Mouse (Mus musculus): ENCODE data around the gene Gbx1. TPM values are rescaled to one million over a fixed set of nuclear protein-coding genes. Genes with fewer than 3 reads are reported as not detected.
A peak's percentile ranks its signal among the peaks of the same experiment; 100 is the strongest.

Gene Gbx1
- polyA plus RNA-seq, 1 experiment from 2014 or later: 0.02 TPM

- peaks cover 24% of the 10 kb centered on the region for H3K27me3 ChIP-seq
- H3K27ac ChIP-seq: no peak overlapping the region
- H3K4me1 ChIP-seq (replicated peaks): peaks cover 11% of the 10 kb centered on the region
These were observed 12.7 kb upstream of the Gbx1 start for GRCm38 (mm10) chr5:24539571-24540296.

GRCm38 (mm10) chr5:24537618-24538017 lies 10.6 kb upstream of the Gbx1 start:
- Histone ChIP-seq H3K4me3 (replicated peaks) (no peak overlapping the region), H3K27me3 (peaks cover 36% of the 10 kb centered on the region), H3K4me2 (no peak overlapping the region), H3K9ac (no peak overlapping the region), H3K4me1 (replicated peaks) (peaks cover 11% of the 10 kb centered on the region), H3K9me3 (replicated peaks) (no peaks in the 10 kb centered on the region), H3K27ac (no peak overlapping the region), H3K36me3 (no peaks in the 10 kb centered on the region)
- no peak for ATAC-seq (ENCODE audit: low read depth)
- DNase-seq: no peak
- 58% methylated on average over 16 of the region's 16 CpGs for WGBS (ENCODE audit: insufficient replicate concordance)

More at GRCm38 (mm10) chr5:24539571-24540296, 12.7 kb upstream of the Gbx1 start:
- no peak for DNase-seq
- Histone ChIP-seq H3K9me3 (replicated peaks) (no peaks in the 10 kb centered on the region), H3K9ac (no peak overlapping the region), H3K4me2 (no peak overlapping the region), H3K36me3 (no peaks in the 10 kb centered on the region), H3K4me3 (replicated peaks) (no peak overlapping the region)
- 62% methylated on average over 22 of the region's 22 CpGs for WGBS (ENCODE audit: insufficient replicate concordance)
- no peak for ATAC-seq (ENCODE audit: low read depth)

- Histone ChIP-seq H3K27me3 (peaks cover 46% of the 10 kb centered on the region), H3K9me3 (replicated peaks) (no peaks in the 10 kb centered on the region), H3K4me2 (no peak overlapping the region), H3K9ac (no peak overlapping the region), H3K27ac (no peak overlapping the region), H3K4me3 (replicated peaks) (no peak overlapping the region), H3K4me1 (replicated peaks) (peaks cover 11% of the 10 kb centered on the region), H3K36me3 (no peaks in the 10 kb centered on the region)
- 70% methylated on average over 5 of the region's 5 CpGs for WGBS (ENCODE audit: insufficient replicate concordance)
- DNase-seq: no peak
- no peak for ATAC-seq (ENCODE audit: low read depth)
These were observed 9.5 kb upstream of the Gbx1 start for GRCm38 (mm10) chr5:24536511-24536910.

GRCm38 (mm10) chr5:24535731-24536130 lies 8.7 kb upstream of the Gbx1 start:
- H3K27ac ChIP-seq: no peak overlapping the region
- no peak overlapping the region for H3K4me3 ChIP-seq (replicated peaks)
- DNase-seq (no peak), ATAC-seq (ENCODE audit: low read depth) (no peak)
- H3K4me2 ChIP-seq: no peak overlapping the region
- no peak overlapping the region for H3K9ac ChIP-seq
- no peaks in the 10 kb centered on the region for H3K9me3 ChIP-seq (replicated peaks)
- H3K4me1 ChIP-seq (replicated peaks): peaks cover 4% of the 10 kb centered on the region; the same call in 1 of the 2 replicates
- H3K27me3 ChIP-seq: peaks cover 54% of the 10 kb centered on the region
- 58% methylated on average over 3 of the region's 3 CpGs for WGBS (ENCODE audit: insufficient replicate concordance)
- H3K36me3 ChIP-seq: no peaks in the 10 kb centered on the region

- H3K4me3 ChIP-seq (replicated peaks): no peak overlapping the region
- H3K4me2 ChIP-seq: no peak overlapping the region
- DNase-seq (no peak), ATAC-seq (ENCODE audit: low read depth) (no peak)
- no peaks in the 10 kb centered on the region for H3K36me3 ChIP-seq
- H3K27me3 ChIP-seq: peaks cover 62% of the 10 kb centered on the region
- 34% methylated on average over 5 of the region's 5 CpGs for WGBS (ENCODE audit: insufficient replicate concordance)
- H3K4me1 ChIP-seq (replicated peaks): no peaks in the 10 kb centered on the region; the same call in 1 of the 2 replicates
- no peak overlapping the region for H3K9ac ChIP-seq
- H3K27ac ChIP-seq: no peak overlapping the region
- H3K9me3 ChIP-seq (replicated peaks): no peaks in the 10 kb centered on the region
These were observed 7.3 kb upstream of the Gbx1 start for GRCm38 (mm10) chr5:24534292-24534691.

- H3K27me3 ChIP-seq: peaks cover 68% of the 10 kb centered on the region
- ATAC-seq (ENCODE audit: low read depth): no peak
These were observed 6.4 kb upstream of the Gbx1 start for GRCm38 (mm10) chr5:24533391-24533790.

GRCm38 (mm10) chr5:24530042-24530689 lies 3.2 kb upstream of the Gbx1 start:
- H3K4me1 ChIP-seq (replicated peaks): peaks cover 8% of the 10 kb centered on the region
- DNase-seq (peak; percentile 74), ATAC-seq (ENCODE audit: low read depth) (peak; percentile 55)
- peaks cover 84% of the 10 kb centered on the region for H3K27me3 ChIP-seq
- H3K9me3 ChIP-seq (replicated peaks): no peaks in the 10 kb centered on the region
- WGBS (ENCODE audit: insufficient replicate concordance): 14% methylated on average over 24 of the region's 24 CpGs
- H3K36me3 ChIP-seq: no peaks in the 10 kb centered on the region
- H3K4me3 ChIP-seq (replicated peaks): no peak overlapping the region
- no peak overlapping the region for H3K9ac ChIP-seq
- H3K27ac ChIP-seq: no peak overlapping the region
- no peak overlapping the region for H3K4me2 ChIP-seq

More at GRCm38 (mm10) chr5:24533391-24533790, 6.4 kb upstream of the Gbx1 start:
- 46% methylated on average over 11 of the region's 11 CpGs for WGBS (ENCODE audit: insufficient replicate concordance)
- H3K27ac ChIP-seq: no peak overlapping the region
- H3K36me3 ChIP-seq: no peaks in the 10 kb centered on the region
- no peaks in the 10 kb centered on the region; the same call in 1 of the 2 replicates for H3K4me1 ChIP-seq (replicated peaks)
- no peak for DNase-seq
- no peak overlapping the region for H3K4me2 ChIP-seq
- no peak overlapping the region for H3K9ac ChIP-seq
- H3K9me3 ChIP-seq (replicated peaks): no peaks in the 10 kb centered on the region
- H3K4me3 ChIP-seq (replicated peaks): no peak overlapping the region

GRCm38 (mm10) chr5:24527780-24528179 lies 778 bp upstream of the Gbx1 start:
- 18% methylated on average over 6 of the region's 6 CpGs for WGBS (ENCODE audit: insufficient replicate concordance)
- Histone ChIP-seq H3K4me2 (no peak overlapping the region), H3K36me3 (no peaks in the 10 kb centered on the region), H3K9me3 (replicated peaks) (no peaks in the 10 kb centered on the region), H3K9ac (no peak overlapping the region), H3K27me3 (peaks cover 98% of the 10 kb centered on the region), H3K4me3 (replicated peaks) (no peak overlapping the region), H3K4me1 (replicated peaks) (peaks cover 8% of the 10 kb centered on the region), H3K27ac (no peak overlapping the region)
- ATAC-seq (ENCODE audit: low read depth) (no peak), DNase-seq (no peak)

GRCm38 (mm10) chr5:24526190-24526888 lies 663 bp downstream of the Gbx1 start:
- Histone ChIP-seq H3K9ac (no peak overlapping the region), H3K9me3 (replicated peaks) (no peaks in the 10 kb centered on the region), H3K4me2 (peak overlapping the region; percentile 56), H3K4me3 (replicated peaks) (peak overlapping the region; percentile 40), H3K27ac (no peak overlapping the region), H3K27me3 (peaks cover 99% of the 10 kb centered on the region), H3K4me1 (replicated peaks) (peaks cover 8% of the 10 kb centered on the region), H3K36me3 (no peaks in the 10 kb centered on the region)
- WGBS (ENCODE audit: insufficient replicate concordance): 1% methylated on average over 52 of the region's 109 CpGs
- ATAC-seq (ENCODE audit: low read depth) (no peak), DNase-seq (no peak)

- no peak for ATAC-seq (ENCODE audit: low read depth)
- no peaks in the 10 kb centered on the region for H3K36me3 ChIP-seq
- no peak overlapping the region for H3K27ac ChIP-seq
- H3K9me3 ChIP-seq (replicated peaks): no peaks in the 10 kb centered on the region
- H3K9ac ChIP-seq: no peak overlapping the region
- H3K4me3 ChIP-seq (replicated peaks): peak overlapping the region; percentile 40; the same call in 1 of the 2 replicates
- H3K27me3 ChIP-seq: peaks cover 94% of the 10 kb centered on the region
- 6% methylated on average over 34 of the region's 34 CpGs for WGBS (ENCODE audit: insufficient replicate concordance)
- no peak for DNase-seq
- peak overlapping the region; percentile 56 for H3K4me2 ChIP-seq
- peaks cover 8% of the 10 kb centered on the region for H3K4me1 ChIP-seq (replicated peaks)
These were observed 1.4 kb downstream of the Gbx1 start for GRCm38 (mm10) chr5:24525360-24526189.

- no peak overlapping the region for H3K4me2 ChIP-seq
- WGBS (ENCODE audit: insufficient replicate concordance): 7% methylated on average over 4 of the region's 4 CpGs
- H3K9ac ChIP-seq: no peak overlapping the region
- H3K36me3 ChIP-seq: no peaks in the 10 kb centered on the region
- peaks cover 91% of the 10 kb centered on the region for H3K27me3 ChIP-seq
- no peak overlapping the region for H3K4me3 ChIP-seq (replicated peaks)
- no peak overlapping the region for H3K27ac ChIP-seq
- ATAC-seq (ENCODE audit: low read depth) (no peak), DNase-seq (no peak)
- peaks cover 8% of the 10 kb centered on the region for H3K4me1 ChIP-seq (replicated peaks)
- no peaks in the 10 kb centered on the region for H3K9me3 ChIP-seq (replicated peaks)
These were observed 2.5 kb downstream of the Gbx1 start for GRCm38 (mm10) chr5:24524522-24524921.
